Mouse (Mus musculus): ENCODE data around the gene Mrpl23. TPM values are rescaled to one million over a fixed set of nuclear protein-coding genes. Genes with fewer than 3 reads are reported as not detected.

Mrpl23 gene
- total and polyA plus RNA-seq, 2 experiments from 2014 or later: 25.5 to 73.5 TPM

DNA sequence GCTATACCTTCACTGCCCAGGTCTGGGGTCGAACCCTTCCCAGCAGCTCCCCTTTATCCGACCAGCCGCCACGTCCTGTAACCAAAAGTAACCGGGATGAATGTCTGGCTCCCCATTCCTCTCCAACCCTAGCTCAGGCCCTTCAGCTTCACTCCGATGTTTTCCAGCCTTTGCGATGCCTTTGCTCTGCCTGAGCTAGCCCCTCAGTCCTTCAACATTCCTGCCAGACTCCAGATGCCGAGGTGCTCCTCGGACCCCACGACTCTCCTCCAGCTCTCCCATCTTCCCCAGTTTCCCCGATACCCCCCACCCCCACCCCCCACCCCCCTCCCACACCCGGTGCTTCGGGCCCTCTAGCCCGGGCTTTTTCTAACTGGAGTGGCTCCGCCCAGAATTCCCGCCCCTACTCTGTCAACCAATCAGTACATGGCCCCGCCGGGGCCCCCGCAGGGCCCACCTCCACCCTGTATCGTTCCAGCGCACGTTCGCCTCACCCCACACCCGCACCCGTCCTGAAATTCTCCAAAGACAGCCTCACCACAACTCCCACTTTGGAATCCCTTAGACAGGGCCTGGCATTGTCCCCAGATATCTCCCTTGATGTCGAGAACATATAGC lies 45.4 kb downstream of the Mrpl23 start:
- Histone ChIP-seq H3K4me3 (ENCODE audit: low read depth, low read length) (peak overlapping the region; percentile 5), H3K36me3 (ENCODE audit: insufficient read depth) (no peaks in the 10 kb centered on the region), H3K4me1 (ENCODE audit: insufficient read depth) (no peaks in the 10 kb centered on the region), H3K27ac (ENCODE audit: low read depth, low read length) (no peak overlapping the region), H3K4me2 (ENCODE audit: low read depth) (peak overlapping the region; percentile 32), H3K9me3 (ENCODE audit: low read length) (no peaks in the 10 kb centered on the region), H3K27me3 (ENCODE audit: insufficient read depth, low read length) (no peaks in the 10 kb centered on the region), H3K9ac (no peak overlapping the region)
- ATAC-seq: 0 out of 2 replicates have a peak, but pooled peaks have one; percentile 19
- 38% methylated on average over 26 of the region's 26 CpGs for WGBS
- TF ChIP-seq CTCF (IDR thresholded peaks at IDR 0.05; ENCODE audit: low read depth): no peak
- no peak for DNase-seq

DNA sequence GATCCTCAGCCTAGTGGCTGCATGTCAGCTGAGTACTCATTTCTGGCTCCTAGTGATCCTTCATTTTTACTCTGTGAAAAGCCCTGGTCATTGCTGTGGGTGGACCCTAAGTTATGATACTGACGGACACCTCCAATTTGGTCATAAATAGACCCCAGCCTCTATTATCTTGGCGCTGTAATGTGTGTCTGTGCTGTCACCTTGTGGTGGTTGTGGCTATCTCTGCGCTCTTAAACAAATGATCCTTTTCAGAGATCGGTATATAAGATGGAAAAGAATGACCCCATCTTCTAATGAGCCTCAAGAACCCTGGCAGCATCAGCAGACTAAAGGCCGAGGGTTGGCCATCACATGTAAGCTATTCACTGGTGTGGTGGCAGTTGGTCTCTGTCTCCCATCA lies 46.6 kb downstream of the Mrpl23 start:
- H3K27ac ChIP-seq (ENCODE audit: low read depth, low read length): no peak overlapping the region
- H3K4me2 ChIP-seq (ENCODE audit: low read depth): no peak overlapping the region
- no peaks in the 10 kb centered on the region for H3K36me3 ChIP-seq (ENCODE audit: insufficient read depth)
- WGBS: 56% methylated on average over 5 of the region's 5 CpGs
- no peaks in the 10 kb centered on the region for H3K4me1 ChIP-seq (ENCODE audit: insufficient read depth)
- no peaks in the 10 kb centered on the region for H3K27me3 ChIP-seq (ENCODE audit: insufficient read depth, low read length)
- TF ChIP-seq CTCF (IDR thresholded peaks at IDR 0.05; ENCODE audit: low read depth): peak; percentile 44
- DNase-seq (no peak), ATAC-seq (no peak)
- no peak overlapping the region for H3K4me3 ChIP-seq (ENCODE audit: low read depth, low read length)
- H3K9me3 ChIP-seq (ENCODE audit: low read length): no peaks in the 10 kb centered on the region
- H3K9ac ChIP-seq: no peak overlapping the region

DNA sequence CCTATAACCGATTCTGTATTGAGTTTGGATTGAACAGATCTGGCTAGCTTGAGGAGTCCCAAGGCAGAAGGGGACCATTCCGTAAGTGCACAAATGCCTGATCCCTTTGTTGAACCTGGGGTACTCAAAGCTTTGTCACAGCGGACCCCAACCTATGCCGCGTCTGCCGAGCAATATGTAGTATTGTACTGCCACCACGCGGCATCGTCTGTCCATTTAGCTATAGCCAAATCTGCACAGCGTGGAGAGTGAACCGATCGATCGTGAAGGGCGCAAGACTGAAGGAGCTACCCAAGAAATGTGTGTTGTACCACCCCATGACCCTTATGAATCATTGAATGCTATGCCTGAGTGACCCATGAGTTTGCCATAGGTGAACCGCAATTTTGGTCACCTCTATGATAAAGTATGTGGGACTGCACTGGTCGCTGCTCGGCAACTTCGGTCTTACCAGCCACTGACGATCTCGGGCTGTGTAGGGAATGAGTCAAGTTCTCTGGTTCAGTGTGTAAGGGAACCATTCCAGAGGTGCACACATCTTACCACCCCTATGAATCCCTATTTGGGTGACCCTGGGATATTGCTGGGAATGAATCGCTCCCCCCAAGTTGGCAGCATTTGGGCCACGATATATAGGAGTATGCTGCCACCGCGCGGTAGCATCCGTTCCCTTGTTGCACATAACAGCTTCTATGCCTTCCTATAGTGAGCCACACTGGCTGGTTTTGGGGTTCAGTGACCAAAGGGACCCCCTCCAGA lies 47.8 kb downstream of the Mrpl23 start:
- H3K4me1 ChIP-seq (ENCODE audit: insufficient read depth): no peaks in the 10 kb centered on the region

DNA sequence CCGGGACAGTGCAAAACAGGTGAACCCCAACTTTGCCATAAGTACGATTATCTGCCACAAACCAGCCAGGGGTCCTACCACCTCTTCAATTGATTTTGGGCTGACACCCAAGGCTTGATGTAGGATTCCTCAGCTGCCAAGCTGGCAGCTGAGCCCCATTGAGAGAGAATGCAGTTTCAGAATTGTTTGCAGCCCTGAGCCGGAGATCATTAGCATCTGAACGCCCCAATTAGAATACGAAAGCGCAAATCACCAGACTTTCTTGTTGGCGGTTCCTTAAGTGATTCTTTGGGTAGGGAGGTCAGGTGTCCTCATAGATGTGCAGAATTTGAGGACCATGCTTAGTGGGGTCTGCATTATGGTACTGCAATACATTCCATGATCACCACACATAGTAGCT lies 48.7 kb downstream of the Mrpl23 start:
- Histone ChIP-seq H3K9me3 (ENCODE audit: low read length) (no peaks in the 10 kb centered on the region), H3K36me3 (ENCODE audit: insufficient read depth) (no peaks in the 10 kb centered on the region), H3K4me3 (ENCODE audit: low read depth, low read length) (no peak overlapping the region), H3K27ac (ENCODE audit: low read depth, low read length) (no peak overlapping the region), H3K4me1 (ENCODE audit: insufficient read depth) (no peaks in the 10 kb centered on the region), H3K9ac (no peak overlapping the region), H3K27me3 (ENCODE audit: insufficient read depth, low read length) (no peaks in the 10 kb centered on the region), H3K4me2 (ENCODE audit: low read depth) (peak overlapping the region; percentile 47; the same call in 1 of the 2 replicates)
- DNase-seq: peak; percentile 47
- ATAC-seq: 0 out of 2 replicates have a peak, but pooled peaks have one; percentile 4
- TF ChIP-seq CTCF (IDR thresholded peaks at IDR 0.05; ENCODE audit: low read depth): no peak
- WGBS: 47% methylated on average over 7 of the region's 7 CpGs

More for the DNA sequence above, 47.8 kb downstream of the Mrpl23 start:
- Histone ChIP-seq H3K4me3 (ENCODE audit: low read depth, low read length) (peak overlapping the region; percentile 35), H3K9me3 (ENCODE audit: low read length) (no peaks in the 10 kb centered on the region), H3K4me2 (ENCODE audit: low read depth) (peak overlapping the region; percentile 59), H3K36me3 (ENCODE audit: insufficient read depth) (no peaks in the 10 kb centered on the region), H3K27me3 (ENCODE audit: insufficient read depth, low read length) (no peaks in the 10 kb centered on the region), H3K27ac (ENCODE audit: low read depth, low read length) (no peak overlapping the region), H3K9ac (no peak overlapping the region)
- DNase-seq (peak; percentile 82), ATAC-seq (peak; percentile 81)
- 49% methylated on average over 26 of the region's 26 CpGs for WGBS
- TF ChIP-seq CTCF (IDR thresholded peaks at IDR 0.05; ENCODE audit: low read depth): peak; percentile 74

DNA sequence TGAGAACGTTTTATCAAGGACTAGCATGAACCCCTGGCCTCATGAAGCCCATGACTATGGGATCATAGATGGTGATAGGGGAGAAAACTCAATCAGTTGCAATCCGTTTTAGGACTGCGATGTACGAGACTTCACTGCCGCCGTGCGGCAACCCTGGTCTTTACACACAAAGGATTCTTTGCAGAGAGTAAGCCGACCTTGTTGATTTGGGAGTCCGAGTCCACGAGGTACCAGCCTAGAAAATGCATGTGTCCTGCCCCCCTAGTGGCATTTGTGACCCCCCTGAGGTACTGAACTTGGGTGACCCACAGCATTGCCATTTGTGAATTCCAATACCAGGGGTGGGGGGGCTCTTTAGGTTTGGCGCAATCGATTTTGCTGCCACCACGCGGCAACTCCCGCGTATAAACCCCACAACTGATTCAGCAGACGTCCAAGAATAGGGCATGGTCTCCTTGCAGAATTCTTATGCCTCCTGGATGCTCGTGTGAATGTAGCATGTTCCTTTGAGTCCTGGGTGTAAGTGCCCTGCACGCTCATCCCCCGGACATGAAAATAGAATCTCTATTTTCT lies 49.3 kb downstream of the Mrpl23 start:
- no peaks in the 10 kb centered on the region for H3K36me3 ChIP-seq (ENCODE audit: insufficient read depth)
- H3K27ac ChIP-seq (ENCODE audit: low read depth, low read length): no peak overlapping the region
- no peaks in the 10 kb centered on the region for H3K27me3 ChIP-seq (ENCODE audit: insufficient read depth, low read length)
- H3K4me3 ChIP-seq (ENCODE audit: low read depth, low read length): peak overlapping the region; percentile 28
- peak; percentile 68 for TF ChIP-seq CTCF (IDR thresholded peaks at IDR 0.05; ENCODE audit: low read depth)
- H3K4me1 ChIP-seq (ENCODE audit: insufficient read depth): no peaks in the 10 kb centered on the region
- 0 out of 2 replicates have a peak overlapping the region, but pooled peaks have one; percentile 35 for H3K9ac ChIP-seq
- H3K4me2 ChIP-seq (ENCODE audit: low read depth): peak overlapping the region; percentile 47
- WGBS: 49% methylated on average over 20 of the region's 20 CpGs
- DNase-seq (peak; percentile 79), ATAC-seq (peak; percentile 57; the same call in 1 of the 2 replicates)
- no peaks in the 10 kb centered on the region for H3K9me3 ChIP-seq (ENCODE audit: low read length)

DNA sequence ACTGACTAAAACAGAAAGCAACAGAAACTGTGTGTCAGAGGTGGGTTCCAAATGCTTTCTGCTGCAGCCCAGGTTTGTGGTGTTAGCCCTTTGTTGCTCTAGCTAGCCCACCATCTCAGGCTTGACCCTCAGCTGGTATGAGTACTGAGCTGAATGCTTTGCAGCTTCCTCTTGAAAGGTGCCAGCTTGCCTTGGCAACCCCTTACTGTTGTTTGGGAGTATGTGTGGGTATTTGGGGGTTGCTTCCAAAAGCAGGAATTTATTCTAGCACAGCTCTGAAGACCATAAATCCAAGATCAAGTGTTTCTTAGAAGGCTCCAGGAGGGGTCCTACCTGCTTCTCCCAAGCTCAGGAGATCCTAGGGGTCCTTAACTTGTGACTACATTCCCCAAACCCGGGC lies 52.4 kb downstream of the Mrpl23 start:
- WGBS: 59% methylated on average over 1 of the region's 1 CpGs
- no peak overlapping the region for H3K4me2 ChIP-seq (ENCODE audit: low read depth)
- no peaks in the 10 kb centered on the region for H3K4me1 ChIP-seq (ENCODE audit: insufficient read depth)
- ATAC-seq (no peak), DNase-seq (no peak)
- H3K9ac ChIP-seq: no peak overlapping the region
- TF ChIP-seq CTCF (IDR thresholded peaks at IDR 0.05; ENCODE audit: low read depth): no peak
- no peaks in the 10 kb centered on the region for H3K36me3 ChIP-seq (ENCODE audit: insufficient read depth)
- H3K4me3 ChIP-seq (ENCODE audit: low read depth, low read length): no peak overlapping the region
- H3K9me3 ChIP-seq (ENCODE audit: low read length): no peaks in the 10 kb centered on the region
- H3K27ac ChIP-seq (ENCODE audit: low read depth, low read length): no peak overlapping the region
- H3K27me3 ChIP-seq (ENCODE audit: insufficient read depth, low read length): no peaks in the 10 kb centered on the region

DNA sequence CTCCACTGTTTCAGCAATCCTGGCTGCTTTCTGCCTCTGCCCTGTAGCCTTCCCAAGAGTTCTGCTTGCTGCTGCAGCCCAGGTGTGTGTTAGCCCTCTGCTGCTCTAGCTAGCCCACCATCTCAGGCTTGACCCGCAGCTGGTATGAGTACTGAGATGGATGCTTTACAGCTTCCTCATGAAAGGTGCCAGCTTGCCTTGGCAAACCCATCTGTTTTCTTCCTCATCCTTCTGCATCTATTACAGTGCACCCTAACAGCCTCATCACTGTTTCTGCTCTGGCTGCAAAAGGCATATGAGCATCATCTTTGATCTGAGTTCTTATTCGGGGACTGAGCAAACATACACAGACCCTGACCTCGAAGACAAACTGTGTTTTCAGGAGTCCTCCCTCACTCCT lies 53.4 kb downstream of the Mrpl23 start:
- no peak for TF ChIP-seq CTCF (IDR thresholded peaks at IDR 0.05; ENCODE audit: low read depth)
- H3K4me2 ChIP-seq (ENCODE audit: low read depth): no peak overlapping the region
- DNase-seq: no peak
- no peaks in the 10 kb centered on the region for H3K36me3 ChIP-seq (ENCODE audit: insufficient read depth)
- H3K4me3 ChIP-seq (ENCODE audit: low read depth, low read length): no peak overlapping the region
- ATAC-seq: no peak
- H3K9ac ChIP-seq: no peak overlapping the region
- H3K4me1 ChIP-seq (ENCODE audit: insufficient read depth): no peaks in the 10 kb centered on the region
- no peaks in the 10 kb centered on the region for H3K9me3 ChIP-seq (ENCODE audit: low read length)
- H3K27ac ChIP-seq (ENCODE audit: low read depth, low read length): no peak overlapping the region
- no peaks in the 10 kb centered on the region for H3K27me3 ChIP-seq (ENCODE audit: insufficient read depth, low read length)
- WGBS: 77% methylated on average over 3 of the region's 3 CpGs

All from forebrain, postnatal 0 days (tissue).